Mouse (Mus musculus): ENCODE measurements around the gene Hes1. TPM values are rescaled to one million over a fixed set of nuclear protein-coding genes. Genes with fewer than 3 reads are reported as not detected.
A peak's percentile ranks its signal among the peaks of the same experiment; 100 is the strongest.
"Not testable (repeated sequence)": the region's sequence is repeated elsewhere in the genome, so short reads cannot be mapped to it uniquely, and the experiment has no call there.

The Hes1 gene
- polyA plus RNA-seq, 1 experiment from 2014 or later, result 38.5 TPM

GRCm38 (mm10) chr16:30102982-30103381 is 38.8 kb downstream of the Hes1 start:
- 19% methylated on average over 3 of the region's 3 CpGs for WGBS
- no peaks in the 10 kb centered on the region for H3K27me3 ChIP-seq (ENCODE audit: control insufficient read depth, insufficient read depth, low read length)
- H3K9me3 ChIP-seq (replicated peaks; ENCODE audit: control insufficient read depth, low read length), result no peaks in the 10 kb centered on the region
- 0 out of 2 replicates have a peak overlapping the region, but pooled peaks have one; percentile 5 for H3K9ac ChIP-seq (ENCODE audit: low read length)
- H3K4me1 ChIP-seq (ENCODE audit: control insufficient read depth, insufficient read depth, low read length), result peaks cover 18% of the 10 kb centered on the region
- no peak overlapping the region; the same call in 1 of the 2 replicates for H3K27ac ChIP-seq (ENCODE audit: low read length)
- peak overlapping the region; percentile 28; the same call in 1 of the 2 replicates for H3K4me2 ChIP-seq (ENCODE audit: low read depth, low read length)
- no peak for ATAC-seq (ENCODE audit: insufficient read depth, low FRiP score)
- no peak overlapping the region for H3K4me3 ChIP-seq (replicated peaks; ENCODE audit: low read length)
- no peaks in the 10 kb centered on the region for H3K36me3 ChIP-seq (ENCODE audit: control insufficient read depth, insufficient read depth, low read length)

GRCm38 (mm10) chr16:30103495-30103894 is 39.3 kb downstream of the Hes1 start:
- no peaks in the 10 kb centered on the region for H3K36me3 ChIP-seq (ENCODE audit: control insufficient read depth, insufficient read depth, low read length)
- H3K9ac ChIP-seq (ENCODE audit: low read length), result no peak overlapping the region
- H3K4me3 ChIP-seq (replicated peaks; ENCODE audit: low read length), result no peak overlapping the region
- 39% methylated on average over 6 of the region's 6 CpGs for WGBS
- no peak overlapping the region; the same call in 1 of the 2 replicates for H3K27ac ChIP-seq (ENCODE audit: low read length)
- peak overlapping the region; percentile 28; the same call in 1 of the 2 replicates for H3K4me2 ChIP-seq (ENCODE audit: low read depth, low read length)
- no peaks in the 10 kb centered on the region for H3K27me3 ChIP-seq (ENCODE audit: control insufficient read depth, insufficient read depth, low read length)
- peaks cover 18% of the 10 kb centered on the region for H3K4me1 ChIP-seq (ENCODE audit: control insufficient read depth, insufficient read depth, low read length)
- no peak for ATAC-seq (ENCODE audit: insufficient read depth, low FRiP score)
- no peaks in the 10 kb centered on the region for H3K9me3 ChIP-seq (replicated peaks; ENCODE audit: control insufficient read depth, low read length)

- H3K9me3 ChIP-seq (replicated peaks; ENCODE audit: control insufficient read depth, low read length), result no peaks in the 10 kb centered on the region
- no peak overlapping the region for H3K27ac ChIP-seq (ENCODE audit: low read length)
- no peak overlapping the region for H3K4me2 ChIP-seq (ENCODE audit: low read depth, low read length)
- H3K9ac ChIP-seq (ENCODE audit: low read length), result no peak overlapping the region
- H3K4me1 ChIP-seq (ENCODE audit: control insufficient read depth, insufficient read depth, low read length), result peaks cover 18% of the 10 kb centered on the region
- WGBS, result 87% methylated on average over 3 of the region's 3 CpGs
- no peaks in the 10 kb centered on the region for H3K36me3 ChIP-seq (ENCODE audit: control insufficient read depth, insufficient read depth, low read length)
- ATAC-seq (ENCODE audit: insufficient read depth, low FRiP score), result no peak
- no peaks in the 10 kb centered on the region for H3K27me3 ChIP-seq (ENCODE audit: control insufficient read depth, insufficient read depth, low read length)
- no peak overlapping the region for H3K4me3 ChIP-seq (replicated peaks; ENCODE audit: low read length)
These were observed 40.2 kb downstream of the Hes1 start for GRCm38 (mm10) chr16:30104363-30104762.

- H3K4me2 ChIP-seq (ENCODE audit: low read depth, low read length), result no peak overlapping the region
- H3K4me1 ChIP-seq (ENCODE audit: control insufficient read depth, insufficient read depth, low read length), result peaks cover 18% of the 10 kb centered on the region
- no peaks in the 10 kb centered on the region for H3K36me3 ChIP-seq (ENCODE audit: control insufficient read depth, insufficient read depth, low read length)
- H3K27ac ChIP-seq (ENCODE audit: low read length), result no peak overlapping the region; the same call in 1 of the 2 replicates
- no peak for ATAC-seq (ENCODE audit: insufficient read depth, low FRiP score)
- H3K9ac ChIP-seq (ENCODE audit: low read length), result no peak overlapping the region
- no peaks in the 10 kb centered on the region for H3K9me3 ChIP-seq (replicated peaks; ENCODE audit: control insufficient read depth, low read length)
- H3K27me3 ChIP-seq (ENCODE audit: control insufficient read depth, insufficient read depth, low read length), result no peaks in the 10 kb centered on the region
- H3K4me3 ChIP-seq (replicated peaks; ENCODE audit: low read length), result no peak overlapping the region
- WGBS, result 70% methylated on average over 7 of the region's 7 CpGs
These were observed 41.3 kb downstream of the Hes1 start for GRCm38 (mm10) chr16:30105476-30105875.

- H3K9me3 ChIP-seq (replicated peaks; ENCODE audit: control insufficient read depth, low read length); ATAC-seq (ENCODE audit: insufficient read depth, low FRiP score); H3K9ac ChIP-seq (ENCODE audit: low read length); H3K4me3 ChIP-seq (replicated peaks; ENCODE audit: low read length); H3K36me3 ChIP-seq (ENCODE audit: control insufficient read depth, insufficient read depth, low read length); H3K27me3 ChIP-seq (ENCODE audit: control insufficient read depth, insufficient read depth, low read length); H3K27ac ChIP-seq (ENCODE audit: low read length); H3K4me2 ChIP-seq (ENCODE audit: low read depth, low read length): not testable (repeated sequence)
- 86% methylated on average over 11 of the region's 11 CpGs for WGBS
- H3K4me1 ChIP-seq (ENCODE audit: control insufficient read depth, insufficient read depth, low read length), result peaks cover 11% of the 10 kb centered on the region
These were observed 44.0 kb downstream of the Hes1 start for GRCm38 (mm10) chr16:30108167-30108566.

- no peaks in the 10 kb centered on the region for H3K9me3 ChIP-seq (replicated peaks; ENCODE audit: control insufficient read depth, low read length)
- no peak overlapping the region for H3K27ac ChIP-seq (ENCODE audit: low read length)
- H3K36me3 ChIP-seq (ENCODE audit: control insufficient read depth, insufficient read depth, low read length), result no peaks in the 10 kb centered on the region
- no peak overlapping the region for H3K4me3 ChIP-seq (replicated peaks; ENCODE audit: low read length)
- H3K9ac ChIP-seq (ENCODE audit: low read length), result no peak overlapping the region
- 89% methylated on average over 3 of the region's 3 CpGs for WGBS
- no peak overlapping the region for H3K4me2 ChIP-seq (ENCODE audit: low read depth, low read length)
- peaks cover 10% of the 10 kb centered on the region for H3K4me1 ChIP-seq (ENCODE audit: control insufficient read depth, insufficient read depth, low read length)
- no peaks in the 10 kb centered on the region for H3K27me3 ChIP-seq (ENCODE audit: control insufficient read depth, insufficient read depth, low read length)
- no peak for ATAC-seq (ENCODE audit: insufficient read depth, low FRiP score)
These were observed 46.3 kb downstream of the Hes1 start for GRCm38 (mm10) chr16:30110466-30110865.

- no peak overlapping the region for H3K4me2 ChIP-seq (ENCODE audit: low read depth, low read length)
- no peak overlapping the region for H3K4me3 ChIP-seq (replicated peaks; ENCODE audit: low read length)
- no peaks in the 10 kb centered on the region for H3K36me3 ChIP-seq (ENCODE audit: control insufficient read depth, insufficient read depth, low read length)
- ATAC-seq (ENCODE audit: insufficient read depth, low FRiP score), result no peak
- no peaks in the 10 kb centered on the region for H3K27me3 ChIP-seq (ENCODE audit: control insufficient read depth, insufficient read depth, low read length)
- no peaks in the 10 kb centered on the region for H3K9me3 ChIP-seq (replicated peaks; ENCODE audit: control insufficient read depth, low read length)
- H3K27ac ChIP-seq (ENCODE audit: low read length), result no peak overlapping the region
- peaks cover 12% of the 10 kb centered on the region for H3K4me1 ChIP-seq (ENCODE audit: control insufficient read depth, insufficient read depth, low read length)
- no peak overlapping the region for H3K9ac ChIP-seq (ENCODE audit: low read length)
These were observed 46.9 kb downstream of the Hes1 start for GRCm38 (mm10) chr16:30111069-30111468.

- Histone ChIP-seq H3K9me3 (replicated peaks; ENCODE audit: control insufficient read depth, low read length) (no peaks in the 10 kb centered on the region), H3K27me3 (ENCODE audit: control insufficient read depth, insufficient read depth, low read length) (no peaks in the 10 kb centered on the region), H3K27ac (ENCODE audit: low read length) (no peak overlapping the region), H3K4me3 (replicated peaks; ENCODE audit: low read length) (no peak overlapping the region), H3K36me3 (ENCODE audit: control insufficient read depth, insufficient read depth, low read length) (no peaks in the 10 kb centered on the region), H3K4me2 (ENCODE audit: low read depth, low read length) (no peak overlapping the region), H3K9ac (ENCODE audit: low read length) (no peak overlapping the region), H3K4me1 (ENCODE audit: control insufficient read depth, insufficient read depth, low read length) (peaks cover 15% of the 10 kb centered on the region)
- no peak for ATAC-seq (ENCODE audit: insufficient read depth, low FRiP score)
- WGBS, result 43% methylated on average over 2 of the region's 2 CpGs
These were observed 47.4 kb downstream of the Hes1 start for GRCm38 (mm10) chr16:30111566-30111965.

- peak; percentile 74; the same call in 1 of the 2 replicates for ATAC-seq (ENCODE audit: insufficient read depth, low FRiP score)
- Histone ChIP-seq H3K27me3 (ENCODE audit: control insufficient read depth, insufficient read depth, low read length) (no peaks in the 10 kb centered on the region), H3K4me2 (ENCODE audit: low read depth, low read length) (no peak overlapping the region), H3K4me1 (ENCODE audit: control insufficient read depth, insufficient read depth, low read length) (peaks cover 17% of the 10 kb centered on the region), H3K9me3 (replicated peaks; ENCODE audit: control insufficient read depth, low read length) (no peaks in the 10 kb centered on the region), H3K4me3 (replicated peaks; ENCODE audit: low read length) (no peak overlapping the region), H3K27ac (ENCODE audit: low read length) (peak overlapping the region; percentile 78), H3K9ac (ENCODE audit: low read length) (peak overlapping the region; percentile 32; the same call in 1 of the 2 replicates), H3K36me3 (ENCODE audit: control insufficient read depth, insufficient read depth, low read length) (no peaks in the 10 kb centered on the region)
- WGBS, result 12% methylated on average over 3 of the region's 3 CpGs
These were observed 49.0 kb downstream of the Hes1 start for GRCm38 (mm10) chr16:30113170-30113569.

All from stomach, embryonic 16.5 days (tissue).